Mouse (Mus musculus) liver, adult 2 months (tissue): ENCODE data around the gene Scrt2. TPM values are rescaled to one million over a fixed set of nuclear protein-coding genes. Genes with fewer than 3 reads are reported as not detected.

Experiments
- DNase-seq: peaks from one replicate; pipeline ENCODE4 v3.0.0-alpha.2; 2011; ENCODE audit warnings: low read depth, low spot score; ENCODE audit errors: extremely low read depth
- H3K27ac ChIP-seq: fragments of 200-500 bp; replicated peaks from 2 replicates; pipeline ENCODE4 v1.5.1; 2012; ENCODE audit warnings: low read depth, mild to moderate bottlenecking, control low read depth, inconsistent platforms, low read length; ENCODE audit not compliant: insufficient read depth
- H3K27me3 ChIP-seq: fragments of 200-500 bp; 2 replicates; pipeline ENCODE4 v1.6.1; 2012; ENCODE audit warnings: mild to moderate bottlenecking, moderate library complexity, low read length, inconsistent platforms; ENCODE audit not compliant: control insufficient read depth, insufficient read depth
- H3K36me3 ChIP-seq: fragments of 200-500 bp; 2 replicates; pipeline ENCODE4 v1.6.1; 2012; ENCODE audit warnings: low read length, inconsistent platforms; ENCODE audit not compliant: control insufficient read depth, insufficient read depth
- H3K4me1 ChIP-seq: fragments of 200-500 bp; 2 replicates; pipeline ENCODE4 v1.6.1; 2011; ENCODE audit warnings: low read length; ENCODE audit not compliant: control insufficient read depth, insufficient read depth
- H3K4me3 ChIP-seq: fragments of 200-500 bp; 2 replicates; pipeline ENCODE4 v1.5.1; 2011; ENCODE audit warnings: low read depth, mild to moderate bottlenecking, control low read depth, low read length, moderate library complexity; ENCODE audit not compliant: insufficient read depth
- H3K79me2 ChIP-seq: fragments of 200-500 bp; 2 replicates; pipeline ENCODE4 v1.6.1; 2012; ENCODE audit warnings: inconsistent platforms, mild to moderate bottlenecking, low read length, moderate library complexity; ENCODE audit not compliant: control insufficient read depth, insufficient read depth
- H3K9ac ChIP-seq: fragments of 200-500 bp; 2 replicates; pipeline ENCODE4 v1.6.1; 2012; ENCODE audit warnings: low read depth, mild to moderate bottlenecking, control low read depth, inconsistent platforms, low read length
- CTCF ChIP-seq: fragments of 200-500 bp; IDR thresholded peaks from 2 replicates; pipeline ENCODE4 v1.5.1; 2011; ENCODE audit warnings: low read depth, low read length, control low read depth
- POLR2A ChIP-seq: fragments of 200-500 bp; IDR thresholded peaks from 2 replicates; pipeline ENCODE4 v1.6.1; 2011; ENCODE audit warnings: low read length, control low read depth; ENCODE audit not compliant: insufficient read depth; ENCODE audit errors: extremely low read depth
- WGBS: fragments of 180-500 bp; shearing (Covaris S2); methylation state at CpG from one replicate; pipeline ENCODE4 v1.1.7; 2018; 5-methylcytosine and 5-hydroxymethylcytosine counted together
- polyA plus RNA-seq: library from polyadenylated mRNA; depleted of rRNA; stranded (reverse); fragments of >200 nt; gene quantifications from 2 replicates; pipeline ENCODE4 v1.2.3, GENCODE M21; 2012
- total RNA-seq: library from RNA; depleted of rRNA; stranded (reverse); fragments of >200 nt; gene quantifications from 2 replicates; pipeline ENCODE4 v1.2.3, GENCODE M21; 2014

Gene Scrt2
- total and polyA plus RNA-seq, 2 experiments = not detected

GRCm38 (mm10) chr2:152081641-152082448 is 516 bp downstream of the Scrt2 start:
- DNase-seq = no peak
- Histone ChIP-seq H3K36me3 (no peaks in the 10 kb centered on the region), H3K79me2 (no peaks in the 10 kb centered on the region), H3K4me1 (peaks cover 2% of the 10 kb centered on the region), H3K27ac (no peak overlapping the region), H3K9ac (no peak overlapping the region), H3K4me3 (no peak overlapping the region), H3K27me3 (peaks cover 16% of the 10 kb centered on the region)
- no peak for TF ChIP-seq CTCF
- no peak for TF ChIP-seq POLR2A
- 2% methylated on average over 78 of the region's 81 CpGs for WGBS

- TF ChIP-seq CTCF (no peak), POLR2A (no peak)
- no peak for DNase-seq
Observed at GRCm38 (mm10) chr2:152082456-152083285, 1.3 kb downstream of the Scrt2 start.

GRCm38 (mm10) chr2:152083411-152083810 is 2.1 kb downstream of the Scrt2 start:
- H3K4me1 ChIP-seq = peaks cover 2% of the 10 kb centered on the region
- DNase-seq = no peak
- H3K36me3 ChIP-seq = no peaks in the 10 kb centered on the region
- H3K27ac ChIP-seq = no peak overlapping the region
- TF ChIP-seq POLR2A (no peak), CTCF (no peak)
- H3K27me3 ChIP-seq = peaks cover 14% of the 10 kb centered on the region
- 72% methylated on average over 4 of the region's 4 CpGs for WGBS
- H3K9ac ChIP-seq = no peak overlapping the region
- H3K79me2 ChIP-seq = no peaks in the 10 kb centered on the region
- no peak overlapping the region for H3K4me3 ChIP-seq

More at GRCm38 (mm10) chr2:152082456-152083285, 1.3 kb downstream of the Scrt2 start:
- no peak overlapping the region for H3K9ac ChIP-seq
- no peaks in the 10 kb centered on the region for H3K79me2 ChIP-seq
- H3K27ac ChIP-seq = no peak overlapping the region
- no peak overlapping the region for H3K4me3 ChIP-seq
- H3K36me3 ChIP-seq = no peaks in the 10 kb centered on the region
- H3K27me3 ChIP-seq = peaks cover 14% of the 10 kb centered on the region
- peaks cover 2% of the 10 kb centered on the region for H3K4me1 ChIP-seq
- WGBS = 32% methylated on average over 7 of the region's 7 CpGs

- no peak overlapping the region for H3K27ac ChIP-seq
- no peak overlapping the region for H3K4me3 ChIP-seq
- 62% methylated on average over 6 of the region's 6 CpGs for WGBS
- H3K4me1 ChIP-seq = peaks cover 2% of the 10 kb centered on the region
- no peak overlapping the region for H3K9ac ChIP-seq
- DNase-seq = no peak
- peaks cover 14% of the 10 kb centered on the region for H3K27me3 ChIP-seq
- no peaks in the 10 kb centered on the region for H3K36me3 ChIP-seq
- TF ChIP-seq CTCF (no peak), POLR2A (no peak)
- no peaks in the 10 kb centered on the region for H3K79me2 ChIP-seq
Observed at GRCm38 (mm10) chr2:152084298-152084697, 3.0 kb downstream of the Scrt2 start.

- Histone ChIP-seq H3K79me2 (no peaks in the 10 kb centered on the region), H3K4me3 (no peak overlapping the region), H3K36me3 (no peaks in the 10 kb centered on the region), H3K27me3 (peaks cover 12% of the 10 kb centered on the region), H3K27ac (no peak overlapping the region), H3K9ac (no peak overlapping the region), H3K4me1 (peaks cover 2% of the 10 kb centered on the region)
- no peak for TF ChIP-seq CTCF
- 70% methylated on average over 6 of the region's 6 CpGs for WGBS
- no peak for DNase-seq
Observed at GRCm38 (mm10) chr2:152085414-152085813, 4.1 kb downstream of the Scrt2 start.
